Mouse (Mus musculus) megakaryocyte, embryonic 14.5 days (primary cell): ENCODE data around the gene Kcnip1.

Experiments
- FLI1 ChIP-seq: IDR thresholded peaks from 2 replicates; pipeline ENCODE4 v1.6.1; 2012; ENCODE audit warnings: low read length, inconsistent platforms, mixed read lengths
- GATA1 ChIP-seq: IDR thresholded peaks from 3 replicates; pipeline ENCODE4 v1.6.1; 2012; ENCODE audit warnings: mixed read lengths, low read length, inconsistent platforms, borderline replicate concordance

DNA sequence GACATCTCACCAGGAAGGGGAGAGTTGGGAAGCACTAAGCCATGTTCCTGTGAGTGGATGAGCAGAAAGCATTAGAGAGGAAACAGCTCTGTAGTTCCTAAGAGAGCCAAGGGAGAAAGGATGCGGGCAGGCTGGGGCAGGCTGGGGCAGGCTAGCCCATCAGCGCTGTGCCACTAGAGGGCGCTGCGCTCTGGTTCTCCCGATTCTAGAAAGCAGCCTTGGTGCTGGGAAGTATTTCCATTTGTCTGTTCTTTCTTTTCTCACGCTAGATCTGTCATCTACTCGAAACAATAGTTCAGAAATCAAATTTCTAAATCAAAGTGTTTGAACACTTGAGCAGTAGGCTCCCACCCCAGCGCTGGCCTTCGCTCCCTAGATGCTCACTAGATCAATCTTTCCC, 58.7 kb downstream of the Kcnip1 start:
- TF ChIP-seq GATA1, result no peak
- no peak for TF ChIP-seq FLI1
